Mouse (Mus musculus) colon, adult 2 months (tissue): Measurements from ENCODE around the gene Chrm4. TPM values are rescaled to one million over a fixed set of nuclear protein-coding genes. Genes with fewer than 3 reads are reported as not detected.

ENCODE experiments used
- polyA plus RNA-seq: library from polyadenylated mRNA; depleted of rRNA; stranded (reverse); fragments of >200 nt; gene quantifications from 2 replicates; pipeline ENCODE4 v1.2.3, GENCODE M21; 2012; rRNA removed

Gene Chrm4
- polyA plus RNA-seq, result 1.8 and 2.1 TPM in 2 replicates

DNA sequence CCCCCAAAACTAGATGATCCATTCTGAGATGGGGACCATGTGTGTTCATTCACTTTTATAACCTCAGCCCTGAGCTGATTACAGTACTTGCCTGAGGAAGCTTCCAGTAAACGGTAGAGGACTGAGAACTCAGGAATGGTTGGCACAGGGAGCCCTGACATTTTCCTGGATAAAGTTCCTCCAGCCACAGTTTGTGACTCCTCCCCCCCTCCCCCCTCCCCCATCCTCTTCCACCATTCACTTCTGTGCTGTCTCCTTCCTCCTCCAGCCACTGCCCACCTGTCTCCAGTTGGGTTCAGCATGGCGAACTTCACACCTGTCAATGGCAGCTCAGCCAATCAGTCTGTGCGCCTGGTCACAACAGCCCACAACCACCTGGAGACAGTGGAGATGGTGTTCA is at the start of gene Chrm4:
Chrm4 (plus strand) TSS at position 301 of the 400 bp plus-strand sequence.

DNA sequence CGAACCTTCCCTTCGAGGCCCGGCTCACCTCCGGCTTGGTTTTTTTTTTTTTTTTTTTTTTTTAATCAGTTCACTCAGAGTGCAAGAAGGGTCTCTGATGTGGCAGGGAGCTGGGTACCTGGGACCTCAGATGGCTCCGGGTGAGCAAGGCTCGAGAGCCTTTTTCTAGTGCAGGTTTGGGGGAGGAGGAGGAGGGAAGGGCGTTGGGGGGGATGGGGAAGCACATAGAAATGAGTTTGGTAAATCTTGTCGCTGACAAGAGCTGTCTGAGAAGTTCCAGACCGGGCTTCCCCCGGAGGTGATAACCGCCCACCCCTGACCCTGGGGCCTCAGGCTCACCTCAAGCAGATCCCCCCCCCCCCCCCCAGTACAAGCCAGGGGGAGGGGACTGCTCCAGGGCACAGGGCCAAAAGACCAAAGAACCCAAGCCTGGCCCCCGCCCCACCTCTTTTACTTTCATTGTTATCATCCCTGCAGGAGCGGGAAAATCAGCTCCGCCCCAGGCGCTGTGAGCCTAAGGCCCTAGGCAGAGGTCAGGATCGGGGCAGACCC is 5.2 kb downstream of the Chrm4 start, which contains the start of gene Mdk:
Mdk (minus strand) TSS at position 138 of the 552 bp plus-strand sequence.

GRCm38 (mm10) chr2:91945483-91945882 is 18.4 kb downstream of the Chrm4 start, which contains the start of gene Gm9821:
Gene Gm9821 (plus strand): TSS chr2:91945703.

GRCm38 (mm10) chr2:91975581-91976541 is 48.8 kb downstream of the Chrm4 start, which contains the start of gene Dgkz:
Gene Dgkz (minus strand): TSS chr2:91975864.

Other genes with a start within 250 kb of the Chrm4 start
- gene Atg13, start 216.7 kb upstream of the Chrm4 start, polyA plus RNA-seq, result 27.7 and 28.8 TPM in 2 replicates
- 2.6 TPM in 2 replicates for gene Harbi1, start 216.4 kb upstream of the Chrm4 start, polyA plus RNA-seq
- 19.3 and 21.9 TPM in 2 replicates for gene Ambra1, start 197.1 kb upstream of the Chrm4 start, polyA plus RNA-seq
- 2.8 and 5.7 TPM in 2 replicates for gene Mdk, start 5.0 kb downstream of the Chrm4 start, polyA plus RNA-seq
- gene Gm9821, start 18.5 kb downstream of the Chrm4 start, polyA plus RNA-seq, result not detected in 2 replicates
- 274 and 282 TPM in 2 replicates for gene Dgkz, start 48.6 kb downstream of the Chrm4 start, polyA plus RNA-seq
- gene Creb3l1, start 97.3 kb downstream of the Chrm4 start, polyA plus RNA-seq, result 99.1 and 157 TPM in 2 replicates
- 24.6 and 25.5 TPM in 2 replicates for gene Phf21a, start 165.9 kb downstream of the Chrm4 start, polyA plus RNA-seq